Mouse (Mus musculus): ENCODE results near the gene Hs1bp3. TPM values are rescaled to one million over a fixed set of nuclear protein-coding genes. Genes with fewer than 3 reads are reported as not detected.

Gene Hs1bp3
- polyA plus RNA-seq, 1 experiment from 2014 or later, result 15.3 TPM

- Histone ChIP-seq H3K27me3 (ENCODE audit: poor library complexity, severe bottlenecking) (no peaks in the 10 kb centered on the region), H3K4me3 (no peak overlapping the region), H3K9me3 (no peaks in the 10 kb centered on the region), H3K27ac (peak overlapping the region; percentile 70), H3K36me3 (replicated peaks) (peaks cover 22% of the 10 kb centered on the region), H3K4me1 (peaks cover 35% of the 10 kb centered on the region)
- DNase-seq (ENCODE audit: extremely low spot score, low spot score), result no peak
- 75% methylated on average over 9 of the region's 9 CpGs for WGBS
Measured at GRCm38 (mm10) chr12:8344897-8345296, 31.7 kb downstream of the Hs1bp3 start.

GRCm38 (mm10) chr12:8345539-8345938 lies 32.3 kb downstream of the Hs1bp3 start:
- H3K9me3 ChIP-seq, result no peaks in the 10 kb centered on the region
- H3K36me3 ChIP-seq (replicated peaks), result peaks cover 22% of the 10 kb centered on the region
- H3K4me3 ChIP-seq, result no peak overlapping the region
- no peaks in the 10 kb centered on the region for H3K27me3 ChIP-seq (ENCODE audit: poor library complexity, severe bottlenecking)
- 90% methylated on average over 5 of the region's 5 CpGs for WGBS
- no peak for DNase-seq (ENCODE audit: extremely low spot score, low spot score)
- peak overlapping the region; percentile 70 for H3K27ac ChIP-seq
- H3K4me1 ChIP-seq, result peaks cover 31% of the 10 kb centered on the region

- WGBS, result 81% methylated on average over 8 of the region's 8 CpGs
- no peak overlapping the region for H3K4me3 ChIP-seq
- H3K9me3 ChIP-seq, result no peaks in the 10 kb centered on the region
- H3K36me3 ChIP-seq (replicated peaks), result peaks cover 5% of the 10 kb centered on the region
- H3K27me3 ChIP-seq (ENCODE audit: poor library complexity, severe bottlenecking), result no peaks in the 10 kb centered on the region
- DNase-seq (ENCODE audit: extremely low spot score, low spot score), result no peak
- H3K4me1 ChIP-seq, result peaks cover 39% of the 10 kb centered on the region
- peak overlapping the region; percentile 75 for H3K27ac ChIP-seq
Measured at GRCm38 (mm10) chr12:8347746-8348462, 34.7 kb downstream of the Hs1bp3 start.

- DNase-seq (ENCODE audit: extremely low spot score, low spot score), result no peak
- Histone ChIP-seq H3K4me1 (peaks cover 39% of the 10 kb centered on the region), H3K27ac (peak overlapping the region; percentile 75)
Measured at GRCm38 (mm10) chr12:8348733-8349513, 35.7 kb downstream of the Hs1bp3 start.

GRCm38 (mm10) chr12:8351025-8351903 lies 38.0 kb downstream of the Hs1bp3 start:
- peak overlapping the region; percentile 32; the same call in 1 of the 2 replicates for H3K27ac ChIP-seq
- WGBS, result 38% methylated on average over 4 of the region's 4 CpGs
- no peak for DNase-seq (ENCODE audit: extremely low spot score, low spot score)

More at GRCm38 (mm10) chr12:8348733-8349513, 35.7 kb downstream of the Hs1bp3 start:
- 83% methylated on average over 9 of the region's 9 CpGs for WGBS
- H3K9me3 ChIP-seq, result no peaks in the 10 kb centered on the region
- no peaks in the 10 kb centered on the region for H3K27me3 ChIP-seq (ENCODE audit: poor library complexity, severe bottlenecking)
- H3K36me3 ChIP-seq (replicated peaks), result no peaks in the 10 kb centered on the region
- no peak overlapping the region for H3K4me3 ChIP-seq

GRCm38 (mm10) chr12:8353071-8353470 lies 39.8 kb downstream of the Hs1bp3 start:
- Histone ChIP-seq H3K27ac (no peak overlapping the region), H3K4me1 (peaks cover 38% of the 10 kb centered on the region), H3K4me3 (no peak overlapping the region), H3K36me3 (replicated peaks) (no peaks in the 10 kb centered on the region), H3K9me3 (no peaks in the 10 kb centered on the region), H3K27me3 (ENCODE audit: poor library complexity, severe bottlenecking) (no peaks in the 10 kb centered on the region)
- 90% methylated on average over 4 of the region's 4 CpGs for WGBS
- DNase-seq (ENCODE audit: extremely low spot score, low spot score), result no peak

More at GRCm38 (mm10) chr12:8351025-8351903, 38.0 kb downstream of the Hs1bp3 start:
- H3K36me3 ChIP-seq (replicated peaks), result no peaks in the 10 kb centered on the region
- H3K4me3 ChIP-seq, result no peak overlapping the region
- H3K4me1 ChIP-seq, result peaks cover 29% of the 10 kb centered on the region
- no peaks in the 10 kb centered on the region for H3K27me3 ChIP-seq (ENCODE audit: poor library complexity, severe bottlenecking)
- H3K9me3 ChIP-seq, result no peaks in the 10 kb centered on the region

- H3K4me3 ChIP-seq, result no peak overlapping the region
- 89% methylated on average over 1 of the region's 1 CpGs for WGBS
Measured at GRCm38 (mm10) chr12:8354187-8354586, 41.0 kb downstream of the Hs1bp3 start.

GRCm38 (mm10) chr12:8355011-8355410 lies 41.8 kb downstream of the Hs1bp3 start:
- 95% methylated on average over 4 of the region's 4 CpGs for WGBS
- H3K36me3 ChIP-seq (replicated peaks), result no peaks in the 10 kb centered on the region
- peaks cover 26% of the 10 kb centered on the region for H3K4me1 ChIP-seq
- H3K9me3 ChIP-seq, result no peaks in the 10 kb centered on the region
- no peak overlapping the region for H3K4me3 ChIP-seq
- H3K27me3 ChIP-seq (ENCODE audit: poor library complexity, severe bottlenecking), result no peaks in the 10 kb centered on the region
- no peak for DNase-seq (ENCODE audit: extremely low spot score, low spot score)
- H3K27ac ChIP-seq, result no peak overlapping the region

More at GRCm38 (mm10) chr12:8354187-8354586, 41.0 kb downstream of the Hs1bp3 start:
- Histone ChIP-seq H3K27me3 (ENCODE audit: poor library complexity, severe bottlenecking) (no peaks in the 10 kb centered on the region), H3K9me3 (no peaks in the 10 kb centered on the region), H3K36me3 (replicated peaks) (no peaks in the 10 kb centered on the region), H3K27ac (no peak overlapping the region), H3K4me1 (peaks cover 33% of the 10 kb centered on the region)
- no peak for DNase-seq (ENCODE audit: extremely low spot score, low spot score)

- no peak for DNase-seq (ENCODE audit: extremely low spot score, low spot score)
- Histone ChIP-seq H3K4me3 (no peak overlapping the region), H3K27me3 (ENCODE audit: poor library complexity, severe bottlenecking) (no peaks in the 10 kb centered on the region), H3K36me3 (replicated peaks) (no peaks in the 10 kb centered on the region), H3K27ac (peak overlapping the region; percentile 8; the same call in 1 of the 2 replicates), H3K4me1 (peaks cover 15% of the 10 kb centered on the region), H3K9me3 (no peaks in the 10 kb centered on the region)
- WGBS, result 75% methylated on average over 5 of the region's 5 CpGs
Measured at GRCm38 (mm10) chr12:8357449-8357848, 44.2 kb downstream of the Hs1bp3 start.

- H3K4me3 ChIP-seq, result no peak overlapping the region
- no peak for DNase-seq (ENCODE audit: extremely low spot score, low spot score)
- peaks cover 16% of the 10 kb centered on the region for H3K4me1 ChIP-seq
- H3K9me3 ChIP-seq, result no peaks in the 10 kb centered on the region
- H3K36me3 ChIP-seq (replicated peaks), result no peaks in the 10 kb centered on the region
- peak overlapping the region; percentile 63 for H3K27ac ChIP-seq
- 87% methylated on average over 5 of the region's 5 CpGs for WGBS
- no peaks in the 10 kb centered on the region for H3K27me3 ChIP-seq (ENCODE audit: poor library complexity, severe bottlenecking)
Measured at GRCm38 (mm10) chr12:8358344-8358966, 45.2 kb downstream of the Hs1bp3 start.

- no peaks in the 10 kb centered on the region for H3K9me3 ChIP-seq
- 97% methylated on average over 3 of the region's 3 CpGs for WGBS
- no peak overlapping the region for H3K4me3 ChIP-seq
- H3K36me3 ChIP-seq (replicated peaks), result no peaks in the 10 kb centered on the region
- no peak overlapping the region for H3K27ac ChIP-seq
- DNase-seq (ENCODE audit: extremely low spot score, low spot score), result no peak
- no peaks in the 10 kb centered on the region for H3K27me3 ChIP-seq (ENCODE audit: poor library complexity, severe bottlenecking)
- peaks cover 27% of the 10 kb centered on the region for H3K4me1 ChIP-seq
Measured at GRCm38 (mm10) chr12:8359418-8360112, 46.3 kb downstream of the Hs1bp3 start.
